Mouse (Mus musculus): ENCODE data around the gene Dusp3. TPM values are rescaled to one million over a fixed set of nuclear protein-coding genes. Genes with fewer than 3 reads are reported as not detected.

The Dusp3 gene
- polyA plus RNA-seq, 1 experiment from 2014 or later: 25.3 TPM

- Histone ChIP-seq H3K4me3 (ENCODE audit: low read depth, low read length) (no peak overlapping the region), H3K27ac (ENCODE audit: low read depth) (no peak overlapping the region), H3K9ac (ENCODE audit: low read length) (no peak overlapping the region), H3K4me1 (replicated peaks; ENCODE audit: control insufficient read depth, insufficient read depth, low read length) (no peaks in the 10 kb centered on the region), H3K27me3 (replicated peaks; ENCODE audit: control insufficient read depth, insufficient read depth, low read length) (no peaks in the 10 kb centered on the region), H3K4me2 (ENCODE audit: low read length) (no peak overlapping the region), H3K9me3 (ENCODE audit: control insufficient read depth, low read length) (0 out of 2 replicates have a peak, but pooled peaks cover 3% of the 10 kb centered on the region), H3K36me3 (ENCODE audit: control insufficient read depth, insufficient read depth, low read length) (peaks cover 43% of the 10 kb centered on the region)
- WGBS: 80% methylated on average over 9 of the region's 9 CpGs
- ATAC-seq (replicated peaks; ENCODE audit: low FRiP score, low TSS enrichment, low read depth) (no peak), DNase-seq (ENCODE audit: low spot score) (no peak)
Observed at GRCm38 (mm10) chr11:102006271-102006670, 19.5 kb upstream of the Dusp3 start.

- 0 out of 2 replicates have a peak, but pooled peaks cover 3% of the 10 kb centered on the region for H3K9me3 ChIP-seq (ENCODE audit: control insufficient read depth, low read length)
- WGBS: 91% methylated on average over 8 of the region's 8 CpGs
Observed at GRCm38 (mm10) chr11:102004251-102004650, 17.4 kb upstream of the Dusp3 start.

GRCm38 (mm10) chr11:101999466-101999865, 12.7 kb upstream of the Dusp3 start:
- DNase-seq (ENCODE audit: low spot score) (no peak), ATAC-seq (replicated peaks; ENCODE audit: low FRiP score, low TSS enrichment, low read depth) (no peak)
- Histone ChIP-seq H3K9ac (ENCODE audit: low read length) (no peak overlapping the region), H3K4me3 (ENCODE audit: low read depth, low read length) (no peak overlapping the region), H3K27me3 (replicated peaks; ENCODE audit: control insufficient read depth, insufficient read depth, low read length) (no peaks in the 10 kb centered on the region), H3K4me2 (ENCODE audit: low read length) (no peak overlapping the region), H3K27ac (ENCODE audit: low read depth) (no peak overlapping the region), H3K9me3 (ENCODE audit: control insufficient read depth, low read length) (0 out of 2 replicates have a peak, but pooled peaks cover 2% of the 10 kb centered on the region), H3K36me3 (ENCODE audit: control insufficient read depth, insufficient read depth, low read length) (peaks cover 12% of the 10 kb centered on the region), H3K4me1 (replicated peaks; ENCODE audit: control insufficient read depth, insufficient read depth, low read length) (no peaks in the 10 kb centered on the region)
- WGBS: 60% methylated on average over 4 of the region's 4 CpGs

More at GRCm38 (mm10) chr11:102004251-102004650, 17.4 kb upstream of the Dusp3 start:
- Histone ChIP-seq H3K4me1 (replicated peaks; ENCODE audit: control insufficient read depth, insufficient read depth, low read length) (no peaks in the 10 kb centered on the region), H3K4me2 (ENCODE audit: low read length) (no peak overlapping the region), H3K36me3 (ENCODE audit: control insufficient read depth, insufficient read depth, low read length) (peaks cover 32% of the 10 kb centered on the region), H3K4me3 (ENCODE audit: low read depth, low read length) (no peak overlapping the region), H3K27me3 (replicated peaks; ENCODE audit: control insufficient read depth, insufficient read depth, low read length) (no peaks in the 10 kb centered on the region), H3K27ac (ENCODE audit: low read depth) (no peak overlapping the region), H3K9ac (ENCODE audit: low read length) (no peak overlapping the region)
- no peak for DNase-seq (ENCODE audit: low spot score)
- ATAC-seq (replicated peaks; ENCODE audit: low FRiP score, low TSS enrichment, low read depth): no peak

- 51% methylated on average over 5 of the region's 5 CpGs for WGBS
- Histone ChIP-seq H3K27ac (ENCODE audit: low read depth) (no peak overlapping the region), H3K4me3 (ENCODE audit: low read depth, low read length) (no peak overlapping the region), H3K9me3 (ENCODE audit: control insufficient read depth, low read length) (no peaks in the 10 kb centered on the region), H3K4me1 (replicated peaks; ENCODE audit: control insufficient read depth, insufficient read depth, low read length) (no peaks in the 10 kb centered on the region), H3K36me3 (ENCODE audit: control insufficient read depth, insufficient read depth, low read length) (peaks cover 7% of the 10 kb centered on the region; the same call in 1 of the 2 replicates), H3K9ac (ENCODE audit: low read length) (no peak overlapping the region), H3K4me2 (ENCODE audit: low read length) (no peak overlapping the region), H3K27me3 (replicated peaks; ENCODE audit: control insufficient read depth, insufficient read depth, low read length) (no peaks in the 10 kb centered on the region)
- ATAC-seq (replicated peaks; ENCODE audit: low FRiP score, low TSS enrichment, low read depth): no peak
- no peak for DNase-seq (ENCODE audit: low spot score)
Observed at GRCm38 (mm10) chr11:101998258-101998657, 11.4 kb upstream of the Dusp3 start.

- no peak overlapping the region for H3K9ac ChIP-seq (ENCODE audit: low read length)
- peaks cover 4% of the 10 kb centered on the region; the same call in 1 of the 2 replicates for H3K36me3 ChIP-seq (ENCODE audit: control insufficient read depth, insufficient read depth, low read length)
- H3K4me2 ChIP-seq (ENCODE audit: low read length): no peak overlapping the region
- WGBS: 90% methylated on average over 7 of the region's 7 CpGs
- no peaks in the 10 kb centered on the region for H3K27me3 ChIP-seq (replicated peaks; ENCODE audit: control insufficient read depth, insufficient read depth, low read length)
- DNase-seq (ENCODE audit: low spot score) (no peak), ATAC-seq (replicated peaks; ENCODE audit: low FRiP score, low TSS enrichment, low read depth) (no peak)
- no peaks in the 10 kb centered on the region for H3K4me1 ChIP-seq (replicated peaks; ENCODE audit: control insufficient read depth, insufficient read depth, low read length)
- H3K27ac ChIP-seq (ENCODE audit: low read depth): no peak overlapping the region
- H3K4me3 ChIP-seq (ENCODE audit: low read depth, low read length): no peak overlapping the region
- H3K9me3 ChIP-seq (ENCODE audit: control insufficient read depth, low read length): no peaks in the 10 kb centered on the region
Observed at GRCm38 (mm10) chr11:101995938-101996337, 9.1 kb upstream of the Dusp3 start.

- Histone ChIP-seq H3K9me3 (ENCODE audit: control insufficient read depth, low read length) (no peaks in the 10 kb centered on the region), H3K27ac (ENCODE audit: low read depth) (no peak overlapping the region), H3K4me2 (ENCODE audit: low read length) (no peak overlapping the region), H3K36me3 (ENCODE audit: control insufficient read depth, insufficient read depth, low read length) (no peaks in the 10 kb centered on the region), H3K9ac (ENCODE audit: low read length) (no peak overlapping the region), H3K27me3 (replicated peaks; ENCODE audit: control insufficient read depth, insufficient read depth, low read length) (no peaks in the 10 kb centered on the region), H3K4me3 (ENCODE audit: low read depth, low read length) (no peak overlapping the region), H3K4me1 (replicated peaks; ENCODE audit: control insufficient read depth, insufficient read depth, low read length) (no peaks in the 10 kb centered on the region)
- no peak for DNase-seq (ENCODE audit: low spot score)
- whole genome bisulfite sequencing: 72% methylated on average over 8 of the region's 8 CpGs
- no peak for ATAC-seq (replicated peaks; ENCODE audit: low FRiP score, low TSS enrichment, low read depth)
Observed at GRCm38 (mm10) chr11:101994100-101994499, 7.3 kb upstream of the Dusp3 start.

GRCm38 (mm10) chr11:101992411-101992810, 5.6 kb upstream of the Dusp3 start:
- no peak for ATAC-seq (replicated peaks; ENCODE audit: low FRiP score, low TSS enrichment, low read depth)
- H3K36me3 ChIP-seq (ENCODE audit: control insufficient read depth, insufficient read depth, low read length): no peaks in the 10 kb centered on the region

GRCm38 (mm10) chr11:101991813-101992212, 5.0 kb upstream of the Dusp3 start:
- Histone ChIP-seq H3K36me3 (ENCODE audit: control insufficient read depth, insufficient read depth, low read length) (no peaks in the 10 kb centered on the region), H3K9ac (ENCODE audit: low read length) (no peak overlapping the region), H3K4me2 (ENCODE audit: low read length) (no peak overlapping the region), H3K27ac (ENCODE audit: low read depth) (no peak overlapping the region), H3K27me3 (replicated peaks; ENCODE audit: control insufficient read depth, insufficient read depth, low read length) (no peaks in the 10 kb centered on the region), H3K4me1 (replicated peaks; ENCODE audit: control insufficient read depth, insufficient read depth, low read length) (no peaks in the 10 kb centered on the region), H3K4me3 (ENCODE audit: low read depth, low read length) (no peak overlapping the region), H3K9me3 (ENCODE audit: control insufficient read depth, low read length) (no peaks in the 10 kb centered on the region)
- DNase-seq (ENCODE audit: low spot score) (no peak), ATAC-seq (replicated peaks; ENCODE audit: low FRiP score, low TSS enrichment, low read depth) (no peak)
- WGBS: 68% methylated on average over 3 of the region's 3 CpGs

More at GRCm38 (mm10) chr11:101992411-101992810, 5.6 kb upstream of the Dusp3 start:
- Histone ChIP-seq H3K4me3 (ENCODE audit: low read depth, low read length) (no peak overlapping the region), H3K9ac (ENCODE audit: low read length) (no peak overlapping the region), H3K4me2 (ENCODE audit: low read length) (no peak overlapping the region), H3K9me3 (ENCODE audit: control insufficient read depth, low read length) (no peaks in the 10 kb centered on the region), H3K27me3 (replicated peaks; ENCODE audit: control insufficient read depth, insufficient read depth, low read length) (no peaks in the 10 kb centered on the region), H3K27ac (ENCODE audit: low read depth) (no peak overlapping the region), H3K4me1 (replicated peaks; ENCODE audit: control insufficient read depth, insufficient read depth, low read length) (no peaks in the 10 kb centered on the region)
- 87% methylated on average over 7 of the region's 7 CpGs for WGBS
- no peak for DNase-seq (ENCODE audit: low spot score)

- H3K27me3 ChIP-seq (replicated peaks; ENCODE audit: control insufficient read depth, insufficient read depth, low read length): no peaks in the 10 kb centered on the region
- H3K4me3 ChIP-seq (ENCODE audit: low read depth, low read length): no peak overlapping the region
- peaks cover 6% of the 10 kb centered on the region; the same call in 1 of the 2 replicates for H3K4me1 ChIP-seq (replicated peaks; ENCODE audit: control insufficient read depth, insufficient read depth, low read length)
- no peak overlapping the region for H3K9ac ChIP-seq (ENCODE audit: low read length)
- H3K4me2 ChIP-seq (ENCODE audit: low read length): no peak overlapping the region
- ATAC-seq (replicated peaks; ENCODE audit: low FRiP score, low TSS enrichment, low read depth) (no peak), DNase-seq (ENCODE audit: low spot score) (no peak)
- H3K9me3 ChIP-seq (ENCODE audit: control insufficient read depth, low read length): no peaks in the 10 kb centered on the region
- H3K36me3 ChIP-seq (ENCODE audit: control insufficient read depth, insufficient read depth, low read length): no peaks in the 10 kb centered on the region
- no peak overlapping the region for H3K27ac ChIP-seq (ENCODE audit: low read depth)
- 91% methylated on average over 3 of the region's 3 CpGs for WGBS
Observed at GRCm38 (mm10) chr11:101990244-101990643, 3.4 kb upstream of the Dusp3 start.
